Mouse (Mus musculus) embryonic fibroblast, embryonic 13.5 days (primary cell): ENCODE data around the gene Pithd1.

Source experiments
- CTCF ChIP-seq: IDR thresholded peaks from 2 replicates; pipeline ENCODE4 v1.5.1; 2011; ENCODE audit warnings: mild to moderate bottlenecking, control low read depth, low read length, moderate library complexity, borderline replicate concordance; ENCODE audit not compliant: insufficient read depth
- POLR2A ChIP-seq: IDR thresholded peaks from 2 replicates; pipeline ENCODE4 v1.6.1; 2011; ENCODE audit warnings: low read depth, mild to moderate bottlenecking, control low read depth, low read length, moderate library complexity

DNA sequence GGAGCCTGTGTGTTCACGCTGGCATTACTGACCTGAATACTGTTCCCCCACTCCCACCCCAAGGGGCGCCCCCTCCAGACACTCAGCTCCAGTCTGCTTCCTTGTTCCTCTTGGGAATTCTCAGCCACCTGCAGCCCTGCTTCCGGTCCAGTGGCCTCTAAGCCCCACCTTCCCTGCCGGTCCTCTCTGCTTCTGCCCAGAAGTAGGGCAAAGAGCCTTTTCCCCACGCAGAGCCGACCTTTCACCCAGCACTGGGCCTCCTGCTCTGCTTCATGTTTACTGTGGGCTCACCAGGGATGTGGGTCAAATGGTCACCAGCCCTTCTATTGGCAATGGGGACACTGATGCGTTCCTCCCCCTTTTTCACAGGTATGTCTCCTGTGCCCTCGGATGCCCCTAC lies 28.7 kb downstream of the Pithd1 start:
- TF ChIP-seq CTCF: no peak
- no peak for TF ChIP-seq POLR2A
